Mouse (Mus musculus): ENCODE measurements around the gene Sohlh2. TPM values are rescaled to one million over a fixed set of nuclear protein-coding genes. Genes with fewer than 3 reads are reported as not detected.

Gene Sohlh2
- total and polyA plus RNA-seq, 3 experiments: not detected

- Histone ChIP-seq H3K36me3 (replicated peaks in 1 of 2; ENCODE audit: control insufficient read depth in 1 of 2, insufficient read depth in 1 of 2, low read length in 1 of 2) (no peaks in the 10 kb centered on the region), H3K4me2 (ENCODE audit: insufficient read depth, low read depth, poor library complexity, severe bottlenecking) (no peak overlapping the region), H3K4me3 (replicated peaks in 1 of 3; ENCODE audit: low read depth in 2 of 3, low read length in 2 of 3, poor library complexity in 1 of 3) (no peak overlapping the region), H3K27me3 (replicated peaks) (no peaks in the 10 kb centered on the region), H3K9me3 (replicated peaks; ENCODE audit: low read length) (peaks cover 8% of the 10 kb centered on the region), H3K27ac (ENCODE audit: insufficient read depth, low read depth) (no peak overlapping the region), H3K79me2 (replicated peaks; ENCODE audit: control insufficient read depth, extremely low read depth, insufficient read depth, poor library complexity, severe bottlenecking) (no peaks in the 10 kb centered on the region), H3K9ac (ENCODE audit: insufficient read depth, low read depth) (no peak overlapping the region), H3K4me1 (ENCODE audit: control insufficient read depth in 1 of 2, insufficient read depth in 2 of 2) (no peaks in the 10 kb centered on the region)
- dilution Hi-C loops (cut with MboI; ENCODE audit: extremely low pct_ligation_motif_present, extremely low pct_unique_long_range_greater_than_20kb, low sequenced_read_pairs): no loop called here
- TF ChIP-seq GABPA (IDR thresholded peaks at IDR 0.05; ENCODE audit: insufficient replicate concordance, low read depth, low read length): no peak
- TF ChIP-seq CHD2 (IDR thresholded peaks at IDR 0.05; ENCODE audit: low read length): no peak
- no peak for TF ChIP-seq BHLHE40 (IDR thresholded peaks at IDR 0.05; ENCODE audit: low read depth, low read length)
- no peak for DNase-seq (ENCODE audit: extremely low read depth)
- in situ Hi-C loops (cut with MboI; ENCODE audit: low pct_ligation_motif_present, low pct_unique_long_range_greater_than_20kb, low sequenced_read_pairs): no loop called here
These were observed 4.6 kb upstream of the Sohlh2 start for GRCm38 (mm10) chr3:55177271-55177670.

GRCm38 (mm10) chr3:55191668-55192067 lies 9.8 kb downstream of the Sohlh2 start:
- Histone ChIP-seq H3K36me3 (replicated peaks in 1 of 2; ENCODE audit: control insufficient read depth in 1 of 2, insufficient read depth in 1 of 2, low read length in 1 of 2) (no peaks in the 10 kb centered on the region), H3K9ac (ENCODE audit: insufficient read depth, low read depth) (no peak overlapping the region), H3K4me2 (ENCODE audit: insufficient read depth, low read depth, poor library complexity, severe bottlenecking) (no peak overlapping the region), H3K4me1 (ENCODE audit: control insufficient read depth in 1 of 2, insufficient read depth in 2 of 2) (no peaks in the 10 kb centered on the region), H3K9me3 (replicated peaks; ENCODE audit: low read length) (peaks cover 5% of the 10 kb centered on the region), H3K27ac (ENCODE audit: insufficient read depth, low read depth) (no peak overlapping the region), H3K4me3 (replicated peaks in 1 of 3; ENCODE audit: low read depth in 2 of 3, low read length in 2 of 3, poor library complexity in 1 of 3) (no peak overlapping the region), H3K79me2 (replicated peaks; ENCODE audit: control insufficient read depth, extremely low read depth, insufficient read depth, poor library complexity, severe bottlenecking) (no peaks in the 10 kb centered on the region), H3K27me3 (replicated peaks) (no peaks in the 10 kb centered on the region)
- TF ChIP-seq SIN3A (IDR thresholded peaks at IDR 0.05; ENCODE audit: low read length): no peak
- no peak for DNase-seq (ENCODE audit: extremely low read depth)
- in situ Hi-C loops (cut with MboI; ENCODE audit: low pct_ligation_motif_present, low pct_unique_long_range_greater_than_20kb, low sequenced_read_pairs) (no loop called here), dilution Hi-C loops (cut with MboI; ENCODE audit: extremely low pct_ligation_motif_present, extremely low pct_unique_long_range_greater_than_20kb, low sequenced_read_pairs) (no loop called here)

- H3K9ac ChIP-seq (ENCODE audit: insufficient read depth, low read depth): no peak overlapping the region
- no peak overlapping the region for H3K27ac ChIP-seq (ENCODE audit: insufficient read depth, low read depth)
- dilution Hi-C loops (cut with MboI; ENCODE audit: extremely low pct_ligation_motif_present, extremely low pct_unique_long_range_greater_than_20kb, low sequenced_read_pairs): no loop called here
- TF ChIP-seq TBP (conservative IDR thresholded peaks at IDR 0.05; ENCODE audit: low read depth, low read length): no peak
- TF ChIP-seq E2F4 (IDR thresholded peaks at IDR 0.05; ENCODE audit: insufficient replicate concordance, low read depth, low read length): no peak
- peaks cover 8% of the 10 kb centered on the region for H3K9me3 ChIP-seq (replicated peaks; ENCODE audit: low read length)
- no peaks in the 10 kb centered on the region for H3K27me3 ChIP-seq (replicated peaks)
- H3K4me2 ChIP-seq (ENCODE audit: insufficient read depth, low read depth, poor library complexity, severe bottlenecking): no peak overlapping the region
- no peaks in the 10 kb centered on the region for H3K79me2 ChIP-seq (replicated peaks; ENCODE audit: control insufficient read depth, extremely low read depth, insufficient read depth, poor library complexity, severe bottlenecking)
- no peak overlapping the region for H3K4me3 ChIP-seq (replicated peaks in 1 of 3; ENCODE audit: low read depth in 2 of 3, low read length in 2 of 3, poor library complexity in 1 of 3)
- DNase-seq (ENCODE audit: extremely low read depth): no peak
- in situ Hi-C loops (cut with MboI; ENCODE audit: low pct_ligation_motif_present, low pct_unique_long_range_greater_than_20kb, low sequenced_read_pairs): no loop called here
- no peaks in the 10 kb centered on the region for H3K4me1 ChIP-seq (ENCODE audit: control insufficient read depth in 1 of 2, insufficient read depth in 2 of 2)
- no peaks in the 10 kb centered on the region for H3K36me3 ChIP-seq (replicated peaks in 1 of 2; ENCODE audit: control insufficient read depth in 1 of 2, insufficient read depth in 1 of 2, low read length in 1 of 2)
These were observed 11.5 kb downstream of the Sohlh2 start for GRCm38 (mm10) chr3:55193351-55193750.

- TF ChIP-seq MXI1 (IDR thresholded peaks at IDR 0.05; ENCODE audit: low read depth, low read length): no peak
- H3K27me3 ChIP-seq (replicated peaks): no peaks in the 10 kb centered on the region
- H3K9ac ChIP-seq (ENCODE audit: insufficient read depth, low read depth): no peak overlapping the region
- no peaks in the 10 kb centered on the region for H3K79me2 ChIP-seq (replicated peaks; ENCODE audit: control insufficient read depth, extremely low read depth, insufficient read depth, poor library complexity, severe bottlenecking)
- in situ Hi-C loops (cut with MboI; ENCODE audit: low pct_ligation_motif_present, low pct_unique_long_range_greater_than_20kb, low sequenced_read_pairs) (no loop called here), dilution Hi-C loops (cut with MboI; ENCODE audit: extremely low pct_ligation_motif_present, extremely low pct_unique_long_range_greater_than_20kb, low sequenced_read_pairs) (no loop called here)
- no peak for DNase-seq (ENCODE audit: extremely low read depth)
- peaks cover 8% of the 10 kb centered on the region for H3K9me3 ChIP-seq (replicated peaks; ENCODE audit: low read length)
- H3K4me2 ChIP-seq (ENCODE audit: insufficient read depth, low read depth, poor library complexity, severe bottlenecking): no peak overlapping the region
- no peaks in the 10 kb centered on the region for H3K36me3 ChIP-seq (replicated peaks in 1 of 2; ENCODE audit: control insufficient read depth in 1 of 2, insufficient read depth in 1 of 2, low read length in 1 of 2)
- no peak overlapping the region for H3K4me3 ChIP-seq (replicated peaks in 1 of 3; ENCODE audit: low read depth in 2 of 3, low read length in 2 of 3, poor library complexity in 1 of 3)
- H3K4me1 ChIP-seq (ENCODE audit: control insufficient read depth in 1 of 2, insufficient read depth in 2 of 2): no peaks in the 10 kb centered on the region
- H3K27ac ChIP-seq (ENCODE audit: insufficient read depth, low read depth): no peak overlapping the region
These were observed 13.0 kb downstream of the Sohlh2 start for GRCm38 (mm10) chr3:55194792-55195191.

All from CH12.LX (cell line).